Mouse (Mus musculus) brain, embryonic 14.5 days (tissue): ENCODE results near the gene Ankrd11.

Experiments
- CTCF ChIP-seq: fragments of 200-500 bp; IDR thresholded peaks from 2 replicates; pipeline ENCODE4 v1.5.1; 2012; ENCODE audit warnings: inconsistent platforms, mild to moderate bottlenecking, moderate library complexity, borderline replicate concordance; ENCODE audit not compliant: insufficient read depth, insufficient read length; ENCODE audit errors: extremely low read depth
- POLR2A ChIP-seq: fragments of 200-500 bp; IDR thresholded peaks from 2 replicates; pipeline ENCODE4 v1.6.1; 2012; ENCODE audit warnings: mild to moderate bottlenecking, inconsistent platforms, borderline replicate concordance; ENCODE audit not compliant: poor library complexity, insufficient read depth, insufficient read length, severe bottlenecking; ENCODE audit errors: extremely low read depth

DNA sequence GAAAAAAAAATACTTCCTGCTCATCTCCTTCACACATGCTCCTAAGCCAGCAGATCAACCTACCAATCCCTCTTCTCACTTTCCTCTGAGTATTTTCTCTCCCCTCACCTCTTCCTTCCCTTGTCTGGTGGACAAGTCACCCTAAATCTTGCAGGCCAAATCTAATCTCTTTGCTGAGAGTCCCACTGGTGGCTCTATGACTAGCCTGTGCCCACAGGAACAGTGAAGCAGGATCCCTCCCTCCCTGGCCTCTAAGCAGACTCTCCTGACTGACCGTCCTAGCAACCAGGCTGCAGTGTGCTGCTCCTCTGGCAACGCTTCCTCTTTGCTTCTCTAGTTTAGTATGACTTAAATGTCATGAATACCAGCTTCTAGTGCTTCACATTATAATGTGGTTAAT, 54.8 kb downstream of the Ankrd11 start:
- TF ChIP-seq POLR2A (no peak), CTCF (no peak)
